Mouse (Mus musculus) layer of hippocampus, adult 9-11 months (tissue): Measurements from ENCODE around the gene Lsm11.
A peak's percentile ranks its signal among the peaks of the same experiment; 100 is the strongest.
"Not testable (repeated sequence)": the region's sequence is repeated elsewhere in the genome, so short reads cannot be mapped to it uniquely, and the experiment has no call there.

Experiments used
- DNase-seq: peaks from one replicate; pipeline ENCODE4 v3.0.0; 2022

The Lsm11 gene

DNA sequence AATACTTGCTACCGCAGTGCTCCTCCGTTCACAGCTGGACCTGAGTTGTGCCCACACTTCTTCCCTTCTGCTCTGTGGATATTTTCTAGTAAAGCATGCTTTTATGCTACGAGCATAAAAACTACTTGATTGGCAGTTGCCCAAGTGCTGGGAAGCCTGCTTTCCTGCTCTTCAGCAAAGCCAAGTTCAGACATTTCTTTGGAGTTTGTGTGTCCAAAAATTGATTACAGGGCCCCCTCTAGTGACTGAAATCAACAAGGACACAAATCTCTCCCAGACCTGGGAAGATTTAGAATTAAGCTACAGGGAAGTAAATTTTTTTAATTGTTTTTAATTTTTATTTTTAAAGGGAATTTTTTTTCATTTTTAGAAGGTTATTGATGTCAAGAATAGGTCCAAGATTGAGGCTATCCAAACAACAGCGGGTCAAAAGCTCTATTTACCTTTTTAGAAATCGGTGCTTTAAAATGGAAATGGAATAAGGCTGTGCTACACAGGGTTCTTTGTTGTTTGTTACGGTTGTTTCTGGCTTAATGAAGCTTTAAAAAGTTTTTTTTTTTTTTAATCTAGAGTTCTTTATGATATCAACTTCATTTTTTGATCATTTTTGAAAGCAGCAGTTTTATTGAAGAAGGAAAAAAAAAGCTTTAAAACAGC lies 63.6 kb downstream of the Lsm11 start:
- DNase-seq, result peak; percentile 22

DNA sequence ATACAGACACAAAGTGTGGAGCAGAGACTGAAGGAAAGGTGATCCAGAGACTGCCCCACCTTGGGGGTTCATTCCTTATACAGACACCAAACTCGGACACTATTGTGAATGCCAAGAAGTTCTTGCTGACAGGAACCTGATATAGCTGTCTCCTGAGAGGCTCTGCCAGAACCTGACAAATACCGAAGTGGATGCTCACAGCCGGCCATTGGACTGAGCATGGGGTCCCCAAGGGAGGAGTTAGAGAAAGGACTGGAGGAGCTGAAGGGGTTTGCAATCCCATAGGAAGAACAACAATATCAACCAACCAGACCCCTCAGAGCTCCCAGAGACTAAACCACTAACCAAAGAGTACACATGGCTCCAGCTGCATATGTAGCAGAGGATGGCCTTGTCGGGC lies 65.4 kb downstream of the Lsm11 start:
- not testable (repeated sequence) for DNase-seq
